Mouse (Mus musculus): ENCODE measurements around the gene 2010109A12Rik. TPM values are rescaled to one million over a fixed set of nuclear protein-coding genes. Genes with fewer than 3 reads are reported as not detected.

Gene 2010109A12Rik
- polyA plus RNA-seq, 1 experiment = 0.23 TPM

DNA sequence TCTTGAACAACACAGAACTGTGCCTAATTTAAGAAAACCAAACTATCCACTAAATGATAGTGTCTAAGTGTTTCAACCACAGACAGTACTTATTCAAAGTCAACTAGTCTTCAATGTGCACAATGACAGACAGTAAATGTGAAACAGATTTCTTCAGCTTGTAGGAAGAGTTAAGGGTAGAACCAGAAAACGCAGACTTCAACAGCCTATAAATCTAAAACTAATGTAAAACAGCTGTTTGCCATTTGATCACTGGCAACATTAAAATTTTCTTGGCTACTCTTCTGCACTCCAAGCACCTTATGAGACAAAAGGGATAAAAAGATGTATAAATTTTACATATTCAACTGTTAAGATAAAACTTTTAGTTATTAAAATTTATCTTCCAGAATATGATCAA lies 5.1 kb upstream of the 2010109A12Rik start:
- no peak for TF ChIP-seq POLR2A (IDR thresholded peaks at IDR 0.05; ENCODE audit: low read depth, low read length)
- TF ChIP-seq CTCF (conservative IDR thresholded peaks at IDR 0.05; ENCODE audit: insufficient read depth, insufficient read length, low read depth, low read length) = no peak
- Histone ChIP-seq H3K4me3 (ENCODE audit: insufficient read depth, low read depth, low read length) (no peak overlapping the region), H3K36me3 (ENCODE audit: control insufficient read depth, insufficient read depth, low read length) (peaks cover 2% of the 10 kb centered on the region), H3K27ac (ENCODE audit: insufficient read depth, low read depth, low read length) (no peak overlapping the region), H3K4me1 (ENCODE audit: control insufficient read depth, insufficient read depth, low read length) (peaks cover 10% of the 10 kb centered on the region; the same call in 1 of the 2 replicates), H3K27me3 (replicated peaks; ENCODE audit: control insufficient read depth, insufficient read depth, low read length) (no peaks in the 10 kb centered on the region)
- 75% methylated on average over 1 of the region's 1 CpGs for WGBS
- no peak for DNase-seq

DNA sequence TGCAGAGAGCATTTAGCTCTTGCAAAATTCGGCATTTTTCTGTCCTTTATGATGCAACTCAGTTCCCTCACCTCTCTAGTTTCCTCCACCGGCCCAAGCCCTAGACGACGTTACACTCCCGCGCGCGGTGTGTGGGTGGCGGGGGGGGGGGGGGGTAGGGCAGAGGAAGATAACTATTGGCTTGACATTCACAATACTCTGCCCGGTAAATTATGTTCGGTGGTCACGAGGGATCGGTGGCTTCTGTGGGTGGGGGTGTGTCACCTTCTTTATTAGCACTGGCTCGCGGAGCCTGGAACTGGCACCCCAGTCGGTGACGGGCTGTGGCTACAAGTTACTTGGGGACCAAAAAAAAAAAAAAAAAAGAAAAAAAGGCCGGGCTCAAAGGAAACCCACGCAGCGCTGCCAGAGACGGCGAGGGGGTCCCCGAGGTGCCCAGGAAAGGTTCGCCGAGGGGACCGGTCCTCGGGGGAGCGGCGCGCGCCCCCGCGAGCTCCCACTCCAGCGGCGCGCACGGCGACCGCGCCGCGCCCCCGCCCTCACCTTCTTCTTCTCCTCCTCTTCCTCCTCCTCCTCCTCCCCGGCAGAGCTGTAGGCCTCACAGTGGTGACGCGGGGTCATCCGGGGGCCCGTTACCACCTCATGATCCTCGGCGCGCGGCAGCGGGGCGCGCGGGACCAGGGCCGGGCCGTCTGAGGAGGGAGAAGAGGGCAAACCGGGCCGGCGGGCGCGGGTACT lies 778 bp upstream of the 2010109A12Rik start:
- H3K27ac ChIP-seq (ENCODE audit: insufficient read depth, low read depth, low read length) = peak overlapping the region; percentile 90
- H3K4me3 ChIP-seq (ENCODE audit: insufficient read depth, low read depth, low read length) = peak overlapping the region; percentile 75
- H3K4me1 ChIP-seq (ENCODE audit: control insufficient read depth, insufficient read depth, low read length) = peaks cover 4% of the 10 kb centered on the region; the same call in 1 of the 2 replicates
- under 1% methylated on average over 61 of the region's 63 CpGs for WGBS
- peak; percentile 59 for DNase-seq
- peaks cover 2% of the 10 kb centered on the region for H3K36me3 ChIP-seq (ENCODE audit: control insufficient read depth, insufficient read depth, low read length)
- no peaks in the 10 kb centered on the region for H3K27me3 ChIP-seq (replicated peaks; ENCODE audit: control insufficient read depth, insufficient read depth, low read length)
- TF ChIP-seq POLR2A (IDR thresholded peaks at IDR 0.05; ENCODE audit: low read depth, low read length) (no peak), CTCF (conservative IDR thresholded peaks at IDR 0.05; ENCODE audit: insufficient read depth, insufficient read length, low read depth, low read length) (no peak)

DNA sequence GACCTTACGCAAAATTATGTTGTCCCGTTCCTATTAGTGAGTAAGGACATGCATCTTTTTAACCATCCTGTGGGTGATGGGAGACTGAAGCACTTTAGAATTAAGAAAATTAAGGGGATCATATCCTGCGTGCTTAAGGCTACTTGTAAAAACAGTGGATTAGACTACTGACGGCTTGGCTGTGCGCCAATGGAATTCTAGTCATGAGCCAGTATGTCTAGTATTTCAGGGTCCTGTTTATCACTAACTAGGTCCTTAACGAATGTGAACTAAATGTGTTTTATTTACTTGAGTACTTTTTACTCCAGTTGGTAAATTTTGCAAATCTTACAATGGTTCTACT lies 659 bp downstream of the 2010109A12Rik start:
- Histone ChIP-seq H3K27me3 (replicated peaks; ENCODE audit: control insufficient read depth, insufficient read depth, low read length) (no peaks in the 10 kb centered on the region), H3K27ac (ENCODE audit: insufficient read depth, low read depth, low read length) (peak overlapping the region; percentile 94), H3K4me1 (ENCODE audit: control insufficient read depth, insufficient read depth, low read length) (peaks cover 4% of the 10 kb centered on the region; the same call in 1 of the 2 replicates), H3K36me3 (ENCODE audit: control insufficient read depth, insufficient read depth, low read length) (no peaks in the 10 kb centered on the region; the same call in 1 of the 2 replicates), H3K4me3 (ENCODE audit: insufficient read depth, low read depth, low read length) (peak overlapping the region; percentile 75; the same call in 1 of the 2 replicates)
- peak; percentile 83 for DNase-seq
- WGBS = 2% methylated on average over 6 of the region's 6 CpGs
- TF ChIP-seq CTCF (conservative IDR thresholded peaks at IDR 0.05; ENCODE audit: insufficient read depth, insufficient read length, low read depth, low read length) (no peak), POLR2A (IDR thresholded peaks at IDR 0.05; ENCODE audit: low read depth, low read length) (no peak)

DNA sequence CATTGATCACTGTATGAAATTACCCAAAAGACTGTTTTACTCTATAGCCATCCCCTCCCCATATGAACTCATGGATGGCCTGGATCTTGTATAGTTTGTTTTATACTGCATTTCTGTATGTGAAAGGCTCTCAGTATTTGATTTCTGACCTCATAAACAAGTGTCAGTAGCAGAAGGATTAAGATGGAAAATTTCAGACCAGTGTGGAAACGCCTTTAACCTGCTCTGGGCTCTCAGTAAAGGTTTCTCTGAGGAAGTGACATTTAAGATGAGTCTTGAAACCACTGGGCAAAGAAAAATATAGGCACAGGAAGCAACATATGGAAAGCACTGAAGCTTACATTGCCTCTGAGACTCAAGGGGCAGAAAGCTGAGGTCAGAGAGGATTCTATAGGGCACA lies 1.2 kb downstream of the 2010109A12Rik start:
- no peak overlapping the region for H3K4me3 ChIP-seq (ENCODE audit: insufficient read depth, low read depth, low read length)
- DNase-seq = no peak
- no peak for TF ChIP-seq POLR2A (IDR thresholded peaks at IDR 0.05; ENCODE audit: low read depth, low read length)
- TF ChIP-seq CTCF (conservative IDR thresholded peaks at IDR 0.05; ENCODE audit: insufficient read depth, insufficient read length, low read depth, low read length) = no peak
- H3K27ac ChIP-seq (ENCODE audit: insufficient read depth, low read depth, low read length) = peak overlapping the region; percentile 39
- 63% methylated on average over 1 of the region's 1 CpGs for WGBS
- peaks cover 4% of the 10 kb centered on the region; the same call in 1 of the 2 replicates for H3K4me1 ChIP-seq (ENCODE audit: control insufficient read depth, insufficient read depth, low read length)
- no peaks in the 10 kb centered on the region for H3K36me3 ChIP-seq (ENCODE audit: control insufficient read depth, insufficient read depth, low read length)
- no peaks in the 10 kb centered on the region for H3K27me3 ChIP-seq (replicated peaks; ENCODE audit: control insufficient read depth, insufficient read depth, low read length)

DNA sequence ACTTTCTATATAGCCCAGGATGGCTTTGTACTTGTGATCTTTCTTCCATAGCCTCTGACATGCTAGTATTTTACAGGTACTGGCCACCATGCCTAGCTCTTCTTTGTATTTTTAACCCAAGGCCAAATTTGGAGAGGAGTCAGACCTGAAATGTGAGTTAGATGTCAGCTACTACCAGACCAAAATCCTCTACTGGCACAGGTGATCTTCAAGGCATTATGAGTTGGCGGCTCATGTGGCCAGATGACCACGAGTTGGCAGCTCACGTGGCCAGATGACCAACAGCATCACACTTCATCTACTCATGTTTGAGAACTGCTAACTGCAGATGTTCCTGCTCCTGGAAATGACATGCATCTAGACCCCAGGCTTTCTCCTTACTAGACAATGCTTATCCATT lies 12.1 kb downstream of the 2010109A12Rik start:
- Histone ChIP-seq H3K4me1 (ENCODE audit: control insufficient read depth, insufficient read depth, low read length) (no peaks in the 10 kb centered on the region; the same call in 1 of the 2 replicates), H3K27me3 (replicated peaks; ENCODE audit: control insufficient read depth, insufficient read depth, low read length) (no peaks in the 10 kb centered on the region), H3K27ac (ENCODE audit: insufficient read depth, low read depth, low read length) (no peak overlapping the region), H3K36me3 (ENCODE audit: control insufficient read depth, insufficient read depth, low read length) (no peaks in the 10 kb centered on the region), H3K4me3 (ENCODE audit: insufficient read depth, low read depth, low read length) (no peak overlapping the region)
- DNase-seq = no peak
- TF ChIP-seq POLR2A (IDR thresholded peaks at IDR 0.05; ENCODE audit: low read depth, low read length) (no peak), CTCF (conservative IDR thresholded peaks at IDR 0.05; ENCODE audit: insufficient read depth, insufficient read length, low read depth, low read length) (no peak)
- 83% methylated on average over 3 of the region's 3 CpGs for WGBS

DNA sequence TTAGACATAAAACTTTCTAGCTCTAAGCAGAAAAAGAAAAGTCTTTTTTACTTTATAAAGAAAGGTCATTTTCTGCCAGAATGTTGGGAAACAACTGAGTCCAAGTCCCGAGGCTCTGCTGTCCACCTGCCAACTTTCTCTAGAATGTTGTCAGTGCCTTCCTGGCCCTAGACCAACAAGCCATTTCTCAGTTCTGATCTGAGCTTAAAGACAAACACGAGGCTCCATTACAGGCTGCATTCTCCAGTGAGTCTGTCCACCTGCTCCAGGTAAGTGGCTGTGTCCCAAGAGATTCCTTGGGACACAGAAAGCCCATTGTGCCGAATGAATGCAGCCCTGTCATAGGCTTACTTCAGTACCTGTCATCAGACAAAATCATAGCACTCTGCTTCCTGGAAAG lies 15.3 kb downstream of the 2010109A12Rik start:
- TF ChIP-seq POLR2A (IDR thresholded peaks at IDR 0.05; ENCODE audit: low read depth, low read length) = no peak
- peak; percentile 78 for DNase-seq
- Histone ChIP-seq H3K4me3 (ENCODE audit: insufficient read depth, low read depth, low read length) (no peak overlapping the region), H3K27ac (ENCODE audit: insufficient read depth, low read depth, low read length) (no peak overlapping the region), H3K4me1 (ENCODE audit: control insufficient read depth, insufficient read depth, low read length) (no peaks in the 10 kb centered on the region; the same call in 1 of the 2 replicates), H3K36me3 (ENCODE audit: control insufficient read depth, insufficient read depth, low read length) (no peaks in the 10 kb centered on the region), H3K27me3 (replicated peaks; ENCODE audit: control insufficient read depth, insufficient read depth, low read length) (no peaks in the 10 kb centered on the region)
- 17% methylated on average over 3 of the region's 3 CpGs for WGBS

DNA sequence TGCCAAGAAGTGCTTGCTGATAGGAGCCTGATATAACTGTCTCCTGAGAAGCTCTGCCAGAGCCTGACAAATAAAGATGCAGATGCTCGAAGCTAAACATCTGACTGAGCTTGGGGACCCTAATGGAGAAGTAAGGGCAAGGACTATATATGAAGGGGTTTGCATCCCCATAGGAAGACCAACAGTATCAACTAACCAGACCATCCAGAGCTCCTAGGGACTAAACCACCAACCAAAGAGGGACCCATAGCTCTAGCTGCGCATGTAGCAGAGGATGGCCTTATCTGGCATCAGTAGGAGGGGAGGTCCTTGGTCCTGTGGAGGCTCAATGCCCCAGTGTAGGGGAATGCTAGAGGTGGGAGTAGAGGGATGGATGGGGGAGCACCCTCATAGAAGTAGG lies 18.2 kb downstream of the 2010109A12Rik start:
- 88% methylated on average over 2 of the region's 2 CpGs for WGBS
- no peaks in the 10 kb centered on the region; the same call in 1 of the 2 replicates for H3K4me1 ChIP-seq (ENCODE audit: control insufficient read depth, insufficient read depth, low read length)
- H3K27me3 ChIP-seq (replicated peaks; ENCODE audit: control insufficient read depth, insufficient read depth, low read length) = no peaks in the 10 kb centered on the region
- H3K36me3 ChIP-seq (ENCODE audit: control insufficient read depth, insufficient read depth, low read length) = no peaks in the 10 kb centered on the region
- no peak for DNase-seq
- TF ChIP-seq CTCF (conservative IDR thresholded peaks at IDR 0.05; ENCODE audit: insufficient read depth, insufficient read length, low read depth, low read length) (no peak), POLR2A (IDR thresholded peaks at IDR 0.05; ENCODE audit: low read depth, low read length) (no peak)
- H3K4me3 ChIP-seq (ENCODE audit: insufficient read depth, low read depth, low read length) = no peak overlapping the region
- H3K27ac ChIP-seq (ENCODE audit: insufficient read depth, low read depth, low read length) = no peak overlapping the region

Measured in kidney, adult 2 months (tissue).